10 mouse cellular contexts compared by ENCODE assay signal in the genomic region with DNA sequence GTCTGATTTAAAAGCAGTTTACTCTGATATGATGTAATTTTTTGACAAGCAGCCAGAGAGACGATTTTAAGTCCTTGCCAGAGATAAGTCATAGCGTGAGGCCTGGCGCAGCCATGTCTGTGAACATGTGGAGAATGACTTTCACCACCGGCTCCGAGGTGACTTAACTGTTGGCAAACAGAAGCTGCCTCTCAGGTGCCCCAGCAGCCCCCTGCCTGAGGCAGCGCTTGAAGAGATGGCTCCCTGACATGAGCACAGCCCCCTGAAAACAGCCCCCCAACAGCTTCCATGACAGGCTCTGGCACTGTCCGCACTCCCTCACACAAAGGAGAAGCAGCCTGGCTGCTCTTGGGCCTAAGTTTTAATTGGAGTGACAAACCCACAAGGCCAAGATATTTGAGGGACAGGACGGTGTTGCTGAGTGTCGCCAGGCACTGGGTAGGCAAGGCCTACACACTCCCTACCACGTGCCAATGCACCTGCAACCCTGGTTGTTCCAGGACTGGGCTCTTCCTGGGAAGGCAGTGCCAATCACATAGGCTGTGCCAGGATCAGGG. TPM values are rescaled to one million over a fixed set of nuclear protein-coding genes. Genes with fewer than 3 reads are reported as not detected.
DNase-seq lines count a peak whose midpoint lies in the region; ATAC-seq and TF ChIP-seq lines count a peak whose summit lies in the region.
"Had no signal": no experiment of that assay in that cellular context is flagged by ENCODE, and none has a peak within 500 bp of the region (broad histone marks: within the 10 kb centered on the region; RNA-seq: fewer than 3 reads in every experiment).

No protein-coding gene starts in this region.

- WGBS in heart, embryonic 10.5 days, result 83% methylated on average over 10 of the region's 10 CpGs
- 27% methylated on average over 10 of the region's 10 CpGs for WGBS in forebrain, postnatal 0 days
- whole genome bisulfite sequencing in midbrain, embryonic 14.5 days, result 51% methylated on average over 10 of the region's 10 CpGs

- H3K4me3 ChIP-seq in heart, embryonic 10.5 days, result no peak overlapping the region
- H3K4me3 ChIP-seq in forebrain, postnatal 0 days (ENCODE audit: low read depth, low read length), result no peak overlapping the region
- no peak overlapping the region for H3K4me3 ChIP-seq in midbrain, embryonic 14.5 days (replicated peaks; ENCODE audit: low read depth, low read length)

- H3K27me3 ChIP-seq in heart, embryonic 10.5 days (ENCODE audit: insufficient read depth, poor library complexity, severe bottlenecking), result no peaks in the 10 kb centered on the region
- no peaks in the 10 kb centered on the region for H3K27me3 ChIP-seq in forebrain, postnatal 0 days (ENCODE audit: insufficient read depth, low read length)
- no peaks in the 10 kb centered on the region for H3K27me3 ChIP-seq in midbrain, embryonic 14.5 days (ENCODE audit: control insufficient read depth, insufficient read depth, low read length)

- no peaks in the 10 kb centered on the region for H3K9me3 ChIP-seq in heart, embryonic 10.5 days
- H3K9me3 ChIP-seq in forebrain, postnatal 0 days (ENCODE audit: low read length), result no peaks in the 10 kb centered on the region
- no peaks in the 10 kb centered on the region for H3K9me3 ChIP-seq in midbrain, embryonic 14.5 days (ENCODE audit: control insufficient read depth, low read length)

- intact Hi-C loops in heart, postnatal 10 days (cut with DNase I), result no loop called here

- H3K36me3 ChIP-seq in heart, embryonic 10.5 days, result 0 out of 2 replicates have a peak, but pooled peaks cover 7% of the 10 kb centered on the region
- H3K36me3 ChIP-seq in forebrain, postnatal 0 days (ENCODE audit: insufficient read depth), result no peaks in the 10 kb centered on the region
- H3K36me3 ChIP-seq in midbrain, embryonic 14.5 days (ENCODE audit: control insufficient read depth, insufficient read depth, low read length), result no peaks in the 10 kb centered on the region

- TF ChIP-seq CTCF in forebrain, postnatal 0 days (IDR thresholded peaks at IDR 0.05; ENCODE audit: low read depth), result no peak

- no peak overlapping the region for H3K4me2 ChIP-seq in forebrain, postnatal 0 days (ENCODE audit: low read depth)
- no peak overlapping the region for H3K4me2 ChIP-seq in midbrain, embryonic 14.5 days (ENCODE audit: low read length)

- ATAC-seq in forebrain, postnatal 0 days, result peak; percentile 40
- ATAC-seq in midbrain, embryonic 14.5 days (ENCODE audit: low FRiP score, low TSS enrichment), result no peak

- no peak for DNase-seq in heart, embryonic 10.5 days (ENCODE audit: low spot score)
- no peak for DNase-seq in heart, postnatal 10 days
- DNase-seq in NIH3T3 (ENCODE audit: low read depth), result peak; percentile 62
- peak; percentile 78 for DNase-seq in forebrain, postnatal 0 days
- DNase-seq in midbrain, embryonic 14.5 days, result peak; percentile 66
- DNase-seq in adipocyte (ENCODE audit: low spot score), result no peak
- DNase-seq in urinary bladder, postnatal 25 days (ENCODE audit: low spot score), result no peak
- DNase-seq in adrenal gland, adult 8-10 months, result no peak
- DNase-seq: layer of hippocampus, adult 9-11 months had no signal

- peak overlapping the region; percentile 59 for H3K27ac ChIP-seq in heart, embryonic 10.5 days
- peak overlapping the region; percentile 71 for H3K27ac ChIP-seq in forebrain, postnatal 0 days (ENCODE audit: low read depth, low read length)
- H3K27ac ChIP-seq in midbrain, embryonic 14.5 days (replicated peaks; ENCODE audit: low read depth, low read length), result peak overlapping the region; percentile 80
- H3K27ac ChIP-seq: macrophage had no signal

- H3K9ac ChIP-seq in forebrain, postnatal 0 days, result peak overlapping the region; percentile 22; the same call in 1 of the 2 replicates
- H3K9ac ChIP-seq in midbrain, embryonic 14.5 days (replicated peaks; ENCODE audit: low read length), result peak overlapping the region; percentile 40; the same call in 1 of the 2 replicates

- peaks cover 88% of the 10 kb centered on the region for H3K4me1 ChIP-seq in heart, embryonic 10.5 days
- H3K4me1 ChIP-seq in forebrain, postnatal 0 days (ENCODE audit: insufficient read depth), result peaks cover 24% of the 10 kb centered on the region
- H3K4me1 ChIP-seq in midbrain, embryonic 14.5 days (ENCODE audit: control insufficient read depth, insufficient read depth, low read length), result peaks cover 48% of the 10 kb centered on the region

RNA-seq across cellular contexts. Expression of a gene that starts 56.7 kb away (rescaled TPM):
- polyA plus RNA-seq in heart, embryonic 10.5 days (2016; fragmentation: Nextera tagmentation; extraction: Ambion mirVana), result 10.0 and 19.0 TPM in 2 replicates
- 100 to 1,000 TPM; 111 to 112 TPM for total RNA-seq in heart, postnatal 10 days (2021)
- 8.5 and 13.0 TPM in 2 replicates for total RNA-seq in forebrain, postnatal 0 days (2014; rRNA removed)
- 12.2 and 19.9 TPM in 2 replicates for polyA plus RNA-seq in forebrain, postnatal 0 days (2015; fragmentation: Nextera tagmentation; extraction: Ambion mirVana)
- 4.4 and 4.9 TPM in 2 replicates for polyA plus RNA-seq in midbrain, embryonic 14.5 days (2014; fragmentation: Nextera tagmentation; extraction: Ambion mirVana)
- 100 to 1,000 TPM; 229 to 287 (median 252) TPM for total RNA-seq in adrenal gland, adult 8-10 months (2022)
- polyA plus RNA-seq: macrophage had no signal

Comparison
In these comparisons a context has a peak if more than half of its experiments do, and no peak if none do; other contexts are left out.
1. DNase-seq: peak in NIH3T3 (single experiment), forebrain, postnatal 0 days (single experiment) and midbrain, embryonic 14.5 days (single experiment); none in heart, embryonic 10.5 days (single experiment), heart, postnatal 10 days (0 of 2), adipocyte (single experiment), urinary bladder, postnatal 25 days (single experiment) and adrenal gland, adult 8-10 months (single experiment).
2. Peak in every context shown above with its lines, with median percentiles within 50 percentile points of each other: H3K27ac ChIP-seq.